In the genomic region with DNA sequence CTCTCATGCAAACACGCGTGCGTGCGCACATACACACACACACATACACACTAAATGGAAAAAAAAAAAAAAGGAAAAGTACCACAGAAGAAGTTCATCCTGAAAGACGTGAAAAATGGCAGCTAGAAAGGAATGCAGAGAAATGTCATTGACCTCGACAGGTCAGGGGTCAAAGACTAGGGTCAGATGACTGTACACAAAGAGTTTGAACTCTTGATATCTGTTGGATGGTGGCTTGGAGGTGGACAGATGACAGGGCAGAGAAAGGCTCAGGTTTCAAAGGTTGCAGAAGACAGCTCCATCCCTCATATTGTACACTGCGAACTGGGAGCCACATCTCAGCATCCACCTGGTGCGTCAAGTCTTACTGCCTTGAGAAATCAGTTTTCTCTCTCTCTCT, we compare ENCODE assay signal across 17 mouse cellular contexts.
"Had no signal": no experiment of that assay in that cellular context is flagged by ENCODE, and none has a peak within 500 bp of the region (broad histone marks: within the 10 kb centered on the region; RNA-seq: fewer than 3 reads in every experiment).

No protein-coding gene starts in this region.

- H3K9ac ChIP-seq: kidney, embryonic 15.5 days; liver, embryonic 13.5 days; midbrain, embryonic 13.5 days; neural tube, embryonic 13.5 days had no signal

- H3K36me3 ChIP-seq: kidney, embryonic 15.5 days; liver, embryonic 13.5 days; midbrain, embryonic 13.5 days; neural tube, embryonic 13.5 days had no signal

- H3K4me1 ChIP-seq: liver, embryonic 13.5 days; neural tube, embryonic 13.5 days had no signal

- ATAC-seq: midbrain, embryonic 13.5 days; midbrain, embryonic 16.5 days had no signal

- H3K27ac ChIP-seq: kidney, embryonic 15.5 days; left cerebral cortex, adult 2 months; liver, embryonic 13.5 days; midbrain, embryonic 13.5 days; neural tube, embryonic 13.5 days had no signal

- H3K4me2 ChIP-seq: kidney, embryonic 15.5 days; liver, embryonic 13.5 days; midbrain, embryonic 13.5 days; neural tube, embryonic 13.5 days had no signal

- DNase-seq: kidney, adult 11 months; kidney, adult 8-10 months; kidney, postnatal 10 days; kidney, postnatal 36 days; layer of hippocampus, postnatal 36 days; liver, embryonic 13.5 days; lung, adult 2 months; lung, postnatal 14 days; lung, postnatal 4 days; thymus, adult 18-20 months; thymus, postnatal 36 days had no signal

- H3K9me3 ChIP-seq: kidney, embryonic 15.5 days; liver, embryonic 13.5 days; midbrain, embryonic 13.5 days; neural tube, embryonic 13.5 days had no signal

- H3K4me3 ChIP-seq: kidney, embryonic 15.5 days; left cerebral cortex, adult 2 months; liver, embryonic 13.5 days; midbrain, embryonic 13.5 days; myocyte; neural tube, embryonic 13.5 days had no signal

- H3K27me3 ChIP-seq: kidney, embryonic 15.5 days; liver, embryonic 13.5 days; midbrain, embryonic 13.5 days; neural tube, embryonic 13.5 days had no signal
